Mouse (Mus musculus) heart, adult 2 months (tissue): ENCODE measurements around the gene Tpr.

Experiments
- CTCF ChIP-seq: fragments of 200-600 bp; IDR thresholded peaks from 2 replicates; pipeline ENCODE4 v1.8.1; 2022; ENCODE audit warnings: antibody characterized with exemption, mild to moderate bottlenecking, moderate library complexity
- EP300 ChIP-seq: fragments of 200-500 bp; IDR thresholded peaks from 2 replicates; pipeline ENCODE4 v1.6.1; 2011; ENCODE audit warnings: low read depth, low read length, control low read depth; ENCODE audit not compliant: insufficient read depth

- no peak for TF ChIP-seq CTCF
- TF ChIP-seq EP300 = no peak
Measured at GRCm38 (mm10) chr1:150404555-150404954, 11.9 kb downstream of the Tpr start.
